Mouse (Mus musculus) embryo, embryonic 11 days (tissue): ENCODE measurements around the gene Pdlim1.

ENCODE experiments used
- DNase-seq: peaks from one replicate; pipeline ENCODE4 v3.0.0-alpha.2; 2015

Pdlim1 gene

DNA sequence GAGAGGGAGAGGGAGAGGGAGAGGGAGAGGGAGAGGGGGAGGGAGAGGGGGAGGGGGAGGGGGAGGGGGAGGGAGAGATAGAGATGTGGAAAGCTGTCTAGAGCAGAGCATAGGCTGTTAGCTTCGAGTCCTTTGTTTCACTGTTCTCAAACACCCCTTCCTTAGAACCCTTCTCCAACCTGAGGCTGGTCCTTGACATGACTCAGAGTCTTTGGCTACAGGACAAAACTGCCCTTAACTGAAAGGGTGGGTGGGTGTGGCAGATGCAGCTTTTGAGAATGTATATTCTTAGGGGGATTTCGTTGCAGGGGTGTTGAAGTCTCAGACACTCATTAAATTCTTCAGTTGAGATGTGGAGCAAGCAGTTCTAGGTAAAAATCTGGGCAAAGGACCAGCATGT is 11.8 kb upstream of the Pdlim1 start:
- DNase-seq: no peak

DNA sequence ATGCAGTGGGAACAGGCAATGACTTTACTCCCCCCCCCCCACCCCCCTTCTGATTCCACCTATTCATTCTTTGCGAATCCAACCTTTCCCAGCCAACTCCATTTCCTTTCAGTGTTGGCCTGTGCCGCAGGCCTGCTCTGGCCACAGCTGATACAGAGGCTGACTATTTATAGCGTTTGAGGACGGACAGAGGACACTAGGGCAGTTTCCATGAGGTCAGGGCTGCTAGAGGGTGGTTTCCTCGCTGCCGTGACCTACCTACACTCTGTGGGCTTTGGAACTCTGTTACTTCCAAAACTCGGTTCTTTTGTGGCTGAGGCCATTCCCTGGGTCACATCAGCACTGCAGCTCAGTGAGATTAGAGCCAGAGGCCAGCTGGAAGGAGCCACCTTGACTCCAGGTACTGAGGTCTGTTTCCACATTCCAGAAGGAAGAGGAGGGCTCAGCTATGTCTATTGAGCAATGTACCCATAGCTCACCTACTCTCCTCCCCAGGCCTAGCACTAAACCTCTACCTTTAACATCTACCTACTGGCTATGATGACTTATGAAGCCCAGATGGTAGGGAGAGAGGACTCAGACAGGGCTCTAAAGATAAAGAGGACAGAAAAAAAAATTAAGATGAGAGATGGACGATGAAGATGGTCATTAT is 6.9 kb upstream of the Pdlim1 start:
- no peak for DNase-seq

DNA sequence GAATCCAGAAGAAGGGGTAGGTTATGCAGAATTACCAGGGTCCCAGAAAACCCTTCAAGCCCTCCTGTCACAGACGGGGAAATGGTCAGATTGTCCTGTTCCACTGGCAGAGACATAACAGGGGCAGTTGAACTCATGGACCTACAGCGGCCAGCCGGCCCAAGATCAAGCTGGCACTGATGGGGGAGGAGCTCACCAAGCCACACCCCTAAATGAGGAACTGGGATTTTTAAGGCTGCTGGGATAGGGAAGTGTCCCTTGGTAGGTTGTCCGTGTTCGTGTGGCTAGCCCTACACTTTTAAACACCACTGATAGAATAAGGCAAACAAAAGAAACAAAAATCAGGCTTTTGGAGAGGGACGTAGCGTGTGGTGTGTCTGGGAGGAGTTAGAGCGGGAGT is 5.9 kb upstream of the Pdlim1 start:
- no peak for DNase-seq

DNA sequence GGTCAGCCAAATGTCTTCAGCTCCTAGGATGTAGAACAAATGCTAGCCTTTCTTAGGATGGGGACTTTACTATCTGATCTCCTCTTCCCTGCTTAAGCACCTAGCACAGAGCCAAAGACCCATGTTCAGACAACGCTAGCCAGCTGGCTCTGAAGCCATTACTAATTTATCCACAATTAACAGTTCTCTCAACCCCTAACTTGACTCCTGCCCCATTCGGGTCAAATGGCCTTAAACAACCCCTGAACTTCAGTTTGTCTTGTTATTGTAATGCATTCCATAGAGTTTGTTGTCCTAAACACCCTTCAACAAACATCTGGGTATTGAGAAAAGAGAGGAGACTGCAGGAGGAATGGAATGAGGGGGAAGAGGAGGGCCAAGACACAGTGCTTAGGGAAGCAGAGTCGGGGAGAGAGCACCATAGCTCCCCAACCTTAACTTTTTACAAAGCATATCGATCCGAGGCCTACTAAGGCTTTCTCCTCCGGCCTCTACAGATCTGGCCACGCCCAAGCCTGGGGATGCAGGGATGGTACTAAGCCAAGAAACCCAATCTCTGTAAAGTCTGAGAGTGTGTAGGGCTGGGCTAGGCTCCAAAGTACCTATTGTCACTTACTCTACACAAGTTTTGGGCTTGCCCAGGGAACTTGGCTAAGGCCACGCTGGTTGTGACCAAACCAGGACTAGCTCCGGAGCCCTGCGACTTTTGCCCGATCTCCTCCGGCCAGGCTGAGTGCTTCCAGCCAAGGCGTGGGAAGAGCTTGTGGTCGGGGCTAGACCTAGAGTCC is 4.0 kb upstream of the Pdlim1 start:
- DNase-seq: no peak

DNA sequence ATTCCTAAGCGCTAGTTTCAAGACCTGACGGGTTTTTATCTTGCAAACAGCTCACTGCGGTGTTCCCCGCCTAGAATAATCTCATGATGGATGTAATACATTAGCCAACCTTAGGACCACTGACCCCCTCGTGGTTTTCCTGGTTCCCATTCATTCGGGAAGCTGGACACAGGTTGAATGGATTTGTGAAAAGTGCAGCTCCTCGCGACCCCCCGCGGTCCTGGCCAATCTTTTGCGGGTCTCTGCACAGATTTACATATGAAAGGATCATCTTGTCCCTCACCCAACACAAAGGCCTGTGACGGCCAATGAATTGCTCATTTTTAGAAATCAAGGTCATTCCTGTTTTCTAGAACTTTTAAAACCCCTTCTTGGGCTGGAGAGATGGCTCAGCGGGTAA is 1.0 kb upstream of the Pdlim1 start:
- DNase-seq: peak; percentile 33

DNA sequence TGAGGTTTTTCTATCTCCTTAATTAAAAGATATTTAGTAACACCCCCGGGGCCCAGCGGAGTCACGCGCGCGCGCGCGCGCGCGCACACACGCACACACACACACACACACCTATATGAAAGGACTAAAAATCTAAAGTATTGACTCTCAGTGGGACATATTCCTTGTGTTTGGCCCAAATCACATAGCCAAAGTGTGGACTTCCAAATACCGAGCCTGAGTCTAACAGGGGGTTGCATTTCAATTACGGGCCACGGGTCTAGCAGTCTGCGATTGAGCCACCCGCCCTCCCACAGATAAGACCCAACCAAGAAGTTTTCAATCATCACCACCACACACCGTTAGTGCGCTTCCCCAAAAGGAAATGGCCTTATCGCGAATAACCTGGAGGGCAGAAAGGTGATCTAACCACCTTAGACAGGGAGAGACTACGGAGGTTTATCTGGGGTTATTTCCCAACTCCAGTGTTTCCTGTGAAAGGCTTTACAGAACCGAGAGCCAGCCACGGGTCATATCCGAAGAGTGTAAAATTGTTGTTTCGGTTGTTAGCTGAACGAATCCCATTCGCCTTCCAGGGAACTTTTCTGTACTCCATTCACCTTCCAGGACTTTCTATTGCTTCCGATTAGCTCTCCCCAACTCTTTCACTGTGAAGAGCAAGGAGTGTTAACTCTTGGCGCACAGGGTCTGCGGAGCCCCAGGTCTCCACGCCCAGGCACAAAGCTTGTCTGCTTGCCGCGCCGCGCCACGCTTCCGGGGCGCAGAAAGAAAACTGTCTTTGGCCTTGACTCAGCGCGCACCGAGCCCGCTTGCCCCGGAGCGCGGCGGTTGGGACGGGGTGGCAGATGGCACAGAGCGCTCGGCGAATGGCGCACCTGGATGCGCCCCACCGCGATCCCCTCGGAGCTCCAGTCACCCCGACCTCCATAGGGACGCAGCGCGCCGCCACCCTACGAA is 1.0 kb downstream of the Pdlim1 start:
- DNase-seq: peak; percentile 62

DNA sequence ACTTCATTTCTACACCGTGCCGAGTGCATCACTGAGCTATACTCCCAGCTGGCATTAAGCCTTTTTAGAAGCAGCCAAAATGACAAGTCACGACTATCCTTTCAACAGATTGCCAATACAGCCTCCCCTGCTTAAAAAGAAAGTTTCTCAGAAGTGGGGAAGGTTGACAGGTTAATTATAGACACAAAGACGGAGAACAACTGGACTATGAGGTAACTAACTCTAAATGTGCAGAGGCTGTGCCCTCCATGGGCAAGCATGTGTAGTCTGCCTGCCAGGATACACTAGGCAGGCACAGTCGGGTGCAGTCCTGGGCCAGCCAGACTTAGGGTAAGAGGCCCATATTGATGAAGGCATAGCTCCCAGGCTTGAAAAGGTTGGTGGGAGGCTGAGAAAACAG is 2.1 kb downstream of the Pdlim1 start:
- DNase-seq: no peak

DNA sequence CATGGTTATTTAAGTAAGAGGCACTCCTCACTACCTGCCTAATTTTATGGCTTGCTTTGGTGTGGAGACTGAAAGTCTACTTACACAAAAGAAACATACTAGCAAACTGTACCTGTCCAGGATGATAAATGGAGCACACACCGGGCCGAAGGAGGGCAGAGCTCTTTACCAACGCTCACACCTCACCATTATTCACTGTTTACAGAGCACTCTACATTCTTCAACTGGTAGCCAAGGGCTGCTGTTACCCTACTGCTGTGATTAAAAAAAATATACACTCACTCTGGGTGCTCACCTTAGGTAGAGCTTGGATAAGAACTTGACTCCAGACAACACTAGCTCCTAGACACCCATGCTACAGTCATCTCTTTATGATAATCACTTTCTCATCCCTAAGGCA is 3.1 kb downstream of the Pdlim1 start:
- no peak for DNase-seq

DNA sequence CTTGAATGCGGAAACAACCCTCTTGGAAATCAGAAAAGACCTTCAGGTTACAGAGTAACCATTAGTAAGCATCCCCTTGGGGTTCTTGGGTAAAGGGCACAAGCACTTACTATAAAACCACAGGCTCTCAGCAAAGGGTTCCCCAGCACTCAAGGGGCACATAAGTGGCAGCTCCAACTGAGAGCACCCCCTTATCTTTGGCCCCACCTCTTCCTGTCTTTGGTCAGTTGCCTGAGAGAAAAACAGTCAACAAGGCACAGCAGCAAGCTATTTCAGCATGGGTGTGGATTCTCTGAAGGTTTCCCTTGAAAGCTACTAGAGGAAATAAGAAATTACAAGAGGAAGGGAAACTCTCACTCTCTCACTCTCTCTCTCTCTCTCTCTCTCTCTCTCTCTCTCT is 4.3 kb downstream of the Pdlim1 start:
- no peak for DNase-seq

DNA sequence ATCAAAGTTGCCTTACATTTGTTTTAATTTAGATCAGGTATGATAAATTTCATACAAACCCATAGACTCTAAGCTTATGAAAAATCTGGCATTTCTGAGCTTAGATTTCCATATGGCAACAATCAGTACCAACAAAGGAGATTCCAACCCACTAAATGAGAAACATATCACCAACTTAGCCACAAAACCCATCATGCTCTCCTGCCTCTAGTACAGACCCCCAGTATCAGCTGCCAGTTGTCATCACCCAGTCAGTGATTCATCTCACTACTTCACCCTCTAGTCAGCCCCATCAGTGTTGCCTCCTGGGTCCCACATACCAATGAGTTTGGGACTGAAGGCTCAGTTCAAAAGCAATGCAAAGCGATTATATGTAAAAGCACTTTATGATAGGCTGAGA is 12.2 kb downstream of the Pdlim1 start:
- no peak for DNase-seq

DNA sequence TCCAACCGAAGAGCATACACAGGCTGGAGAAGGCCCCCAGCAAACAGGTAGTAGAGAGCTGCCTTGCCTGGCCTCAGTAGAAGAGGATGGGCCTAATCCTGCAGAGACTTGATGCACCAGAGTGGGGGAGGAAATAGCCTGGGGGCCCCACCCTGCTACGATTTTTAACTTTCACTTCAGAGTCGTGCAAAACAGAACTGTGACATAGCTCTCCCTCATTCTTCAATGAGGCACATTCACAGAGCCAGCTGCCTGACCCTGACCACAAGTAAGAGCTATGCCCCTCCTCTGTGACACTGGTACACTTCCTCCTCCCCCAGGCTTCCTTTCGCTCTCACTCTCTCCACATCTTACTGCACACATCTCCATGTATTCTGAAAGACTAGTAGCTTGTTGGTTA is 14.2 kb downstream of the Pdlim1 start:
- DNase-seq: no peak

DNA sequence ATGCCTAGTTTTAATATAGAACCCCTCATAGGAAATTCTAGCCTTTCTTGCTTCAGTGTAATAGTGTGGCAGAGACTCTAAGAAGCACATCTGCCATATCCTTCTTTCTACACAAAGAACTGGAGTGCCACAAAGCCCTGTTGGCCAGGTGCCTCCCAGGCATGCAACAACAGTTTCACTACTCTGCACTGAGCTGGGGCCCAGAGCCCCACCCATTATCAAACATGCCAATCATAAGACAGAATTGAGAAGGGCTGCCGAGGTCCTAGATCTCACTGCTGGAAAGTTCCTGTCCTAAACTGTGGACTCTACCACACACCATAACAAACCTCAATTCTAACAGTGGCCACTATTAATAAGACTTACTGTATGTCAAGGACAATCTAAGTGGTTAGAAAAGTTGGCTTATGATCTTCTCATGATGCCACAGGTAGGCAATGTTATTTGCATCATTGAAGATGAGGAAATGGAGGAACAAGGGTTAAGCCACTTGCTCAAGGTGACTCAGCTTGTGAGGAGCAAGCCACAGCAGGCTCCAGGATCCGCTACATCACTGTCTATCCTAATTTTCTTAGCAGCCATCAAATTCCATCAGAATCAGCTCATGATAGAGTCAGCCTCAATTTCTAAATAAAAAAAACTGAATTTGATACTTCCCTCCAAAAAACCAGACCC is 15.1 kb downstream of the Pdlim1 start:
- DNase-seq: no peak

DNA sequence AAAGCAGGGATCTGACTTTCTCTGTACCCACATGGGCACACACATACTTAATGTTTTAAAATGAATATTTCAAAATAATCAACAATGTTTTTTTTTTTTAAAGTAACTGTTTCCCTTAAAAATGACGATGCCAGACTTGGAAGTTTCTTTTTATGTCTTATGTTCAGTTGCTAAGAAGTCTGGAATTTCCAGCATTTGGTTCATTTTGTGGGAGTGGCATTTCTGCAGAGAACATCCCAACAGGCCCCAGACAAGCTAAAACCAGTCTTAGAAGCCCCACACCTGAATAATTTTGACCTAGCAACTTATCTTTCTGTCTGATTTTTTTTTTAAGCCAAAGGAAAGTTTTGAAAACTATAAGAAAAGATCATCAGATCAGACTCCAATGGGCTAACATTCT is 16.1 kb downstream of the Pdlim1 start:
- no peak for DNase-seq

DNA sequence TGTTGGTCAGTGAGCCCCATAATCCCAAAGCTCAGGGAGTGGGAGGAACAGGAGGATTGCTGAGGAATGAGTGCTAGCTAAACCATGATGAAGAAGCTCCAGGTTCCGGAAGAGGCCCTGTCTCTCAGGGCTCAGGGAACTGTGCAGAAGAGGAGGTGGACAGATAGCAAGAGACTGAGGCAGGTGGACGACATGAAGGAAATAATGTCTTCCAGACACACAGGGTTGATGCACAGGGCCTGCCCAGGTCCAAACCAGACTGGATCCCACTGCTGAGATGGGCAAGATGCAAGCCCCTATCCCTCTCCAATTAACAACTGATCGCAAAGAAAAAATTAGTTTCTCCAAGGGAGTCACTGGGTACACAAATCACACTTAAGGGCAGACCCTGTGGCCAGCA is 16.9 kb downstream of the Pdlim1 start:
- DNase-seq: no peak

DNA sequence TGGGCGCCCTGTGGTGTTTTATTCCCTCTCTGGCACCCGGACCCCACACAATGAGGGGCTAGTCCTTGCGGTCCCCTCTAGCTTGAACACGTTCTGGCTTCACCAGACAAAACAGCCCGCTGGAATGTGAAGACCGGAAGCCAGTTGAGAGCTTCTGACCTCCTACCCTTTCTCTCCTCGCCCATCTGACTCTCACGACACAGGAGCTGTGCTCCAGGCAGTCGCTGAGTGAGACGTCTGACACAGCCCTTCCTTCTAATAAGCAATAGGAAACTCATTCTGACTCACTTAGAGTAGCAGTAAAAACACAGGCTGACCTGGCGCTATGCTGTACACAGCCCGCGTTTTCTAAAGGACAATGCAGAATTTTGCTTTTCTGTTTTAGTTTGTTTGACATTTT is 17.9 kb downstream of the Pdlim1 start:
- DNase-seq: peak; percentile 55

DNA sequence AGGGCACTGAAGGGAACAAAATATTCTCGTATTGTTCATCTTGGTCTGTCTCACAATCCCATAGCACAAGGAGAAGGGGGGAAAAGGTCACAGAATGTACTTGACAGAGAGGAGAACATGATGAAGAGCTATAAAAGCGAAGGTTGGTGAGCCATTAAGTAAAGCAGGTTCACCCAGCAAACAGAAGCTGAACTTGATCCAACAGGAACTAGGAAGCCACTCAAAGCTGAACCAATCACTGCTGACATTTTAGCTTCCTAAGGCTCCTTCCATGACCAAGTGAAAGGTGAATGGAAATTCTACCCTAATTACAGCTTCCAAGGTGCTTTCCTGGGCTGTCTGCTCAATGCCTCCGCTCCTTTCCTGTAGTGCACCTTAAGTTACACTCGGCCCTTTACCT is 20.5 kb downstream of the Pdlim1 start:
- no peak for DNase-seq

DNA sequence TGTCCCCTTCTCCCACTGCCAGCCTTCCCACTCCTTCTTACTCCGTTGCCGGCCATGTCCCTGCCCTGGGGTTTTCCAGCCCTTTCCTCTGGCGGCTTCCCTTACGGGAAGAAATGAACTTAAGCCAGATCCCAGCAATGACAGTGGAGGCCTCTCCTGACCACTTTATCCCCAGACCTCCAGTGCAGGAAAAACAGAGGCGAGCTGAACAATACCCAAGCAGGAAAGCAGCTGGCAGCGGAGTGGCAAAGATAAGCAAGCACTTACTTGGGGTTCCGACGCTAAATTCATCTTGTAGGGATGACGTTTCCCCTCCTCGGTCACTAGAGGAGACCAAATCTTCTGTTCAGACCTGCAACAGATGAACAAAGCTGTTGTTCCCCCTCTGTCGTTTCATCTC is 22.3 kb downstream of the Pdlim1 start:
- DNase-seq: no peak

DNA sequence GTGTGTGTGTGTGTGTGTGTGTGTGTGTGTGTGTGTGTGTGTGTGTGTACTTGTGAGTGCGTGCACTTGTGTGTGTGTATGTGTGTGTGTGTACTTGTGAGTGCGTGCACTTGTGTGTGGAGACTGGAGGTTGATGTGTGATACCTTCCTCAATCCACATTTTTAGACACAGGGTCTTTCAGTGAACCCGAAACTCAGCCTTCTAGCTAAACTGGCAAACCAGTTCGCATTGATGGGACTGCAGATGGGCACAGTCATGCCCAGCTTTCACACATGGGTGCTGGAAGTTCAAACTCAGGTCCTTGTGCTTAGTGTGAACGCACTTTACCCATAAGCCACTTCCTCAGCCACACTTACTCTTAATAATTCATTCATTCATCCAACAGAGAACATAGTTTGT is 23.2 kb downstream of the Pdlim1 start:
- no peak for DNase-seq

DNA sequence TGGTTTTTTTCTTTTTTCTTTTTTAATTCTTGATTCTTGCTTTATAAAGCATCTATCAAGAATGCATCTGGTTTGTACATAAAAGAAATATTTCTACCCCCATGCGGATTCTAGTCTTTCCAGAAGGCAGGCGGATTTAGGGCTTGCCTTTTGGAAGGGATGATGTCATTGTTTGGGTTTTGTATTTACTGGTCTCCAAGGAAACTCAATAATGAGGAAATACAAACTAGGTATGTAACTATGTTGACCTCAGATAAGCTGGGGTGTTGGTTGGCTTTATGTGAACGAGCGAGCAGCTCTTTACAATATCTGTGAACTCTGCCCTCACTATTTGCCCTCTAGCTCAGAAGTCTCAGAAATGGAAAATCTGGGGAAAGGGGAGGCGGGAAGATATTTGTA is 24.4 kb downstream of the Pdlim1 start:
- DNase-seq: peak; percentile 27

DNA sequence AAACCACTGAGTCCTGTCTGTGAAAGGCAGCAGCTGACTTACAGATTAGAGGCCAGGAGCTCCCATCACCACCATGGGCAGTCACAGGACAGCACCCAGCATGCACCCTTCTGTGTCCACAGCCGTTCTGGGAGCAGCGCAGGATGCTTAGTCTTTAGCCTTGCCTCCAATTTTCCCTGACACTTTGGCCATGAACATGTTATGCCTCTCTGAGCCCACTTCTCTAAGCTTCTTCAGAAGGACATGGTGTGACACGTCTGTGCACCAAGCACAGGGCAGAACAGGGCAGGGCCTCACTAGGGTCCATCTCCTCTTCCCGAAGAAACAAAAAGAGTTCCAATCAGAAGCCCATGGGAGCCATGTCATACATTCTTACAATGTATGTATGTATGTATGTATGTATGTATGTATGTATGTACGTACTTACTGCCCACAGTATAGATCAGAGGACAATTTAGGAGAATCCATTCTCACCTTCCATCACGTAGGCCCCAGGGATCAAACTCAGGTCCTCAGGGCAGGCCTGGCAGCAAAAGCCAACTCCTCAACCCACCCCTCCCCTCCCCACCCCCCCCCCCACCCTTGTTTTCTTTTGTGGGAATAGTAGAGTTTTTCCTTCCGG is 24.9 kb downstream of the Pdlim1 start:
- DNase-seq: no peak

DNA sequence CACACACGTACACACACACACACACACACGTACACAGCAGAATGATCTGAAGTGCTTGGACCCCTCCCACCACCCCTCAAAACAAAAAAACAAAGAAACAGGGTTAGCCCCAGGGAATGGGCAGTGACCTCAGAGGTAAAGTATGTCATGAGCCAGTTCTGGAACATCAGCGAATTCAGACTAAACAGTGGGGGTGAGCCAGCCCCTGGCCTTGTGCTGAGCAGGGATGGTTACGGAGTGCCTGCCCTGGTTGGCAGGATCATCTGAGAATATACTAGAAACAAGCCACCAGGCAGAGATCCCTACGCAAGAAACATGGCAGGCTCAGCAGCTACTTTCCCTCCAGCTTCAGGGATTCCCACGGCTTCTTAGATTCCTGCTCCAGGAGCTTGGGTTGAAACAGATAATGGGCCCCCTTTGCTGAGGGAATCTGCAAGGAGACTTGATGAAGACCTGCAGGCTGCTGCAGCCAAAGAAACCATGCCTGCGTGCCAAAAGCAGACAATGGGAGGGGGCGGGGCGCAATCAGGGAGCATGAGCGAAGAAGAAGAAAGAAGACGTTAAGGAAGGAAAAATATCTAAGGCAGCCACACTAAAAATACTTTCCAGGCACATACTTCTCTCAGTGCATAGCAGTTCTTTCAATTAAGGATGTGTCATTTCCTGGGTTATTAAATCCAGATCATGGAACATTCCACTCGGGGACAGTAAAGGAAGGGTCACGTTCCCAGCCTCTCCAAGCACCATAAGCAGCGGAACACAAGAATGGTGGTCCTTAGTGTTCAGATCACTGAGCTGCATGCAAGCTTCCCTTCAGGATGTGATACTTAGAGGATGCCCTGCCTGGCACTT is 30.6 kb downstream of the Pdlim1 start:
- peak; percentile 44 for DNase-seq

DNA sequence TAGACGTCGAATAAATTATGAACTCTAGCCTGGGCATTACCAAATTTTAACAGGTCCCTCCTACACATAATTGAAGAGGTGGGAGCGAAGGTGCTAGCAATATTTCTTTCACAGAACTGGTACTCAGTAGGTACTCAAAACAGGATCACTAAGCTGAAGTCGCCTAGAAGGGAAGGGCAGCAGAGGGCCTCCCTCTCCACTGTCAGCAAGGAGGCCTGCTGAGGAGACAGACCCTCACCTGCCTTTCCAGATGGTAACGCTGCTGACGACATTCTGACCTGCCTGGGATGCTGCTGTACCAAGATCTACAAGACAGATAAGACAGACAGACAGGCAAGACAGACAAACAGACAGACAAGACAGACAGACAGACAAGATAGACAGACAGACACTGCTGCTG is 31.3 kb downstream of the Pdlim1 start:
- no peak for DNase-seq
